Mouse (Mus musculus): ENCODE results near the gene Cpne7. TPM values are rescaled to one million over a fixed set of nuclear protein-coding genes. Genes with fewer than 3 reads are reported as not detected.

The Cpne7 gene
- polyA plus RNA-seq (2012; ENCODE audit: low replicate concordance): 0.67 and 1.0 TPM in 2 replicates

DNA sequence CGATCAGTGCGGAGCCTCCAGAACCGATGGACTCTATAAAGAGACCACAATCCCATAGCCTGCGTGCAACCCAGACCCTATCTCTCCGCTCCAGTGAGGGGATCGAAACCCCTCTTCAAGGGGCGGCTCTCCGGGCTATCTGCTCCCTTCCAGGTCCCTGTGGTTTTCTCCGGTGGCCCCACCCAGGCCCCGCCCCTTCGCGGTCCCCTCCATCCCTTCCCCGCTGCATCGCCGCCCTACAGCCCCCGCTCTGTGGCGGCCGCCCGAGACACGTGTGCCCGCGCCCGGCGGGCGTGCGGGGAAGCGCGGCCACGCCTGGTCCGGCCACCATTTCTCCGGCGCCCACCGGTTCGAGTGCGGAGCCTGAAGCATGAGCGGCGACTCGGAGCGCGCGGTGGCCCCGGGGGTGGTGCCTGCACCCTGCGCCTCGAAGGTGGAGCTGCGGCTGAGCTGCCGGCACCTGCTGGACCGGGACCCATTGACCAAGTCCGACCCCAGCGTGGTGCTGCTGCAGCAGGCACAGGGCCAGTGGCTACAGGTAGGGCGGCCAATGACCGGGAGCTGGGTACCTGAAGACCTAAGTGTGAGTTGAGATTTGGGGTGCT is at the start of gene Cpne7:
Cpne7 (plus strand) TSS at position 248 of the 605 bp plus-strand sequence.

GRCm38 (mm10) chr8:123101735-123102685 is 15.2 kb upstream of the Cpne7 start, which contains the start of gene Rpl13:
Gene Rpl13 (plus strand): TSS chr8:123102350.

GRCm38 (mm10) chr8:123157888-123158465 is 40.8 kb downstream of the Cpne7 start, which contains the start of gene Sult5a1:
Gene Sult5a1 (minus strand): TSS chr8:123158315.

Other genes starting within 250 kb of the Cpne7 start
- gene Ankrd11, start 75.1 kb upstream of the Cpne7 start, polyA plus RNA-seq (2012; ENCODE audit: low replicate concordance): 104 and 115 TPM in 2 replicates
- 36.3 and 52.6 TPM in 2 replicates for gene Spg7, start 54.4 kb upstream of the Cpne7 start, polyA plus RNA-seq (2012; ENCODE audit: low replicate concordance)
- gene Rpl13, start 15.0 kb upstream of the Cpne7 start, polyA plus RNA-seq (2012; ENCODE audit: low replicate concordance): 1,950 and 2,595 TPM in 2 replicates
- gene Sult5a1, start 40.9 kb downstream of the Cpne7 start, polyA plus RNA-seq (2012; ENCODE audit: low replicate concordance): not detected in 2 replicates
- not detected in 2 replicates for gene Dpep1, start 68.9 kb downstream of the Cpne7 start, polyA plus RNA-seq (2012; ENCODE audit: low replicate concordance)
- 12.2 and 40.3 TPM in 2 replicates for gene Chmp1a, start 95.4 kb downstream of the Cpne7 start, polyA plus RNA-seq (2012; ENCODE audit: low replicate concordance)
- gene Spata33, start 95.5 kb downstream of the Cpne7 start, polyA plus RNA-seq (2012; ENCODE audit: low replicate concordance): 0.13 TPM in 1 of 2 replicates, not detected in the other
- 83.3 and 109 TPM in 2 replicates for gene Cdk10, start 107.5 kb downstream of the Cpne7 start, polyA plus RNA-seq (2012; ENCODE audit: low replicate concordance)
- 1.6 and 4.9 TPM in 2 replicates for gene Spata2l, start 118.9 kb downstream of the Cpne7 start, polyA plus RNA-seq (2012; ENCODE audit: low replicate concordance)
- gene Zfp276, start 136.8 kb downstream of the Cpne7 start, polyA plus RNA-seq (2012; ENCODE audit: low replicate concordance): 17.4 and 19.2 TPM in 2 replicates
- 114 and 146 TPM in 2 replicates for gene Vps9d1, start 137.0 kb downstream of the Cpne7 start, polyA plus RNA-seq (2012; ENCODE audit: low replicate concordance)
- gene Fanca, start 201.2 kb downstream of the Cpne7 start, polyA plus RNA-seq (2012; ENCODE audit: low replicate concordance): 59.7 and 102 TPM in 2 replicates
- gene Spire2, start 215.3 kb downstream of the Cpne7 start, polyA plus RNA-seq (2012; ENCODE audit: low replicate concordance): 11.3 and 11.8 TPM in 2 replicates

Data from leukemia stem cell, adult 10-12 weeks (primary cell).